Mouse (Mus musculus): ENCODE measurements around the gene Gse1. TPM values are rescaled to one million over a fixed set of nuclear protein-coding genes. Genes with fewer than 3 reads are reported as not detected.

The Gse1 gene
- polyA plus RNA-seq, 1 experiment from 2014 or later = 22.6 TPM

- DNase-seq (ENCODE audit: low spot score) (peak; percentile 59), ATAC-seq (no peak)
- no peak overlapping the region for H3K4me3 ChIP-seq (ENCODE audit: low read depth, low read length)
- WGBS = 29% methylated on average over 6 of the region's 6 CpGs
- H3K27ac ChIP-seq (ENCODE audit: low read depth, low read length) = peak overlapping the region; percentile 68
- H3K9me3 ChIP-seq (replicated peaks; ENCODE audit: control insufficient read depth, low read length) = no peaks in the 10 kb centered on the region
- no peak overlapping the region for H3K4me2 ChIP-seq (ENCODE audit: low read length)
- H3K9ac ChIP-seq (ENCODE audit: low read length) = peak overlapping the region; percentile 2; the same call in 1 of the 2 replicates
- peaks cover 34% of the 10 kb centered on the region for H3K4me1 ChIP-seq (ENCODE audit: control insufficient read depth, insufficient read depth, low read length)
- no peaks in the 10 kb centered on the region for H3K36me3 ChIP-seq (ENCODE audit: control insufficient read depth, insufficient read depth, low read length)
- no peaks in the 10 kb centered on the region for H3K27me3 ChIP-seq (replicated peaks; ENCODE audit: control insufficient read depth, insufficient read depth, low read length)
Measured at GRCm38 (mm10) chr8:120484460-120484859, 256.2 kb downstream of the Gse1 start.

DNA sequence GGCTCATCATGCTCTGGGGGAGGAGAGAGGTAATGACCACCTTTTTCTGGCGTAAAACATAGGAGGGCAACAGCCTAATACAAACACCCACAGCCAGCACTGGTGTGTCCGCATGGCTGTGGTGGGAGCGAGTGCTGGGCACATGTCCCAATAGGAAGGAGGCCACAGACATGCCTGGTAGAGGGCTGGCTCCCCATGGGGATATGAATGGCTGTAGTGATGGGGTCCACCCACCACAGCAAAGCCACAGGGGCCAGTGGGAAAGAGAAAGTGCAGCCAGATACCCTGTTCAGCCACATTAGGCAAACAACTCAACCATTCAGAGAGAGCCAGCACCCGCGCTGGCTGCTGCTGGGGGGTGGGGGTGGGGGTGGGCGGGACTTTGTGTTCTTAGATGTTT lies 256.9 kb downstream of the Gse1 start:
- no peaks in the 10 kb centered on the region for H3K9me3 ChIP-seq (replicated peaks; ENCODE audit: control insufficient read depth, low read length)
- H3K27me3 ChIP-seq (replicated peaks; ENCODE audit: control insufficient read depth, insufficient read depth, low read length) = no peaks in the 10 kb centered on the region
- ATAC-seq (peak; percentile 10; the same call in 1 of the 2 replicates), DNase-seq (ENCODE audit: low spot score) (peak; percentile 69)
- peak overlapping the region; percentile 68; the same call in 1 of the 2 replicates for H3K27ac ChIP-seq (ENCODE audit: low read depth, low read length)
- H3K4me3 ChIP-seq (ENCODE audit: low read depth, low read length) = no peak overlapping the region
- peaks cover 34% of the 10 kb centered on the region for H3K4me1 ChIP-seq (ENCODE audit: control insufficient read depth, insufficient read depth, low read length)
- 0 out of 2 replicates have a peak overlapping the region, but pooled peaks have one; percentile 14 for H3K4me2 ChIP-seq (ENCODE audit: low read length)
- 19% methylated on average over 6 of the region's 6 CpGs for WGBS
- H3K36me3 ChIP-seq (ENCODE audit: control insufficient read depth, insufficient read depth, low read length) = no peaks in the 10 kb centered on the region
- H3K9ac ChIP-seq (ENCODE audit: low read length) = peak overlapping the region; percentile 2; the same call in 1 of the 2 replicates

GRCm38 (mm10) chr8:120485551-120486476 lies 257.6 kb downstream of the Gse1 start:
- Histone ChIP-seq H3K27me3 (replicated peaks; ENCODE audit: control insufficient read depth, insufficient read depth, low read length) (no peaks in the 10 kb centered on the region), H3K4me2 (ENCODE audit: low read length) (peak overlapping the region; percentile 90), H3K4me1 (ENCODE audit: control insufficient read depth, insufficient read depth, low read length) (peaks cover 35% of the 10 kb centered on the region), H3K4me3 (ENCODE audit: low read depth, low read length) (peak overlapping the region; percentile 95), H3K9ac (ENCODE audit: low read length) (peak overlapping the region; percentile 97; the same call in 1 of the 2 replicates), H3K9me3 (replicated peaks; ENCODE audit: control insufficient read depth, low read length) (no peaks in the 10 kb centered on the region), H3K36me3 (ENCODE audit: control insufficient read depth, insufficient read depth, low read length) (no peaks in the 10 kb centered on the region), H3K27ac (ENCODE audit: low read depth, low read length) (peak overlapping the region; percentile 100)
- DNase-seq (ENCODE audit: low spot score) (no peak), ATAC-seq (no peak)
- 14% methylated on average over 21 of the region's 21 CpGs for WGBS

DNA sequence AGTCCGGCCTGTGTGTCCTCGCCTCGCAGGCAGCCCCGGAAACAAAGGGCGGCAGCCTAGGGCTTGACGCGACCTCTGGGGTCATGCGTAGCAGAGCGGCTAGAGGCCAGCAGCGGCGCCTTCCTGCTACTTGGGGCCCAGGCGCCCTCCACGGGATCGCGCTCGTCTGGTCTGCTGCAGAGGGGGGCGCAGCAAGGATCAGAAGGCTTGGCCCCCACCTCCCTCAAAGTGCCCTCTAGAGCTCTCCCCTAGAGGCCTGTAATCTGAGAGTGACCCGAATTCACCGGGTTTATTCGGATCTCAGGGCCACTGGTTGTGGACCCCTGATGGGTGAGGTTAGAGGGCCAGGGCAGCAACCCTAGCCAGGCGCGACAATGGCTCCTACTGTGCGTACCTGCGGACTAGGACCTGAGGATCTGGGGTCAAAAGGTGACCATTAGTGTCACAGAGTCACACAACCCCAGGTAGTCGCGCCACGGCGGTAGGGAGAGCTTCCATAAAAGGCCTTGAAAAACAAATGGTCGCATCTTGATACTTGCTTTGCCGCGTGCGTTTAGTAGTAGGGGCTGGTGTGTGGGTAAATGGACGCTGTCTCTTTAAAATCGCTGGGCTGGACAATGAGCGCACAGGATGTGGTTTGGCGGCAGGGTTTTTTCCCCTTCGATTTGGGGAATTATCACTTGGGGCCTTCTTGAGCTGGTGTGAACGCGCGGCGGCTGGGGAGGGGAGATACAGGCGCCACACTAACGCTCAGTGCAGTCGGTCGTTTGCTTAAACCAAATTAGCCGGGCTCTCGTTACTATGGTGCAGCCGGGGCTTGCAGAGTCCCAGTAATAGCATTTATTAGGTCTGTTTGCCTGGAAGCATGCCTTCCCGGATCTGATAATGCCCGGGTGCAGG lies 258.5 kb downstream of the Gse1 start:
- peaks cover 44% of the 10 kb centered on the region for H3K4me1 ChIP-seq (ENCODE audit: control insufficient read depth, insufficient read depth, low read length)
- H3K27me3 ChIP-seq (replicated peaks; ENCODE audit: control insufficient read depth, insufficient read depth, low read length) = no peaks in the 10 kb centered on the region
- WGBS = 3% methylated on average over 50 of the region's 50 CpGs

DNA sequence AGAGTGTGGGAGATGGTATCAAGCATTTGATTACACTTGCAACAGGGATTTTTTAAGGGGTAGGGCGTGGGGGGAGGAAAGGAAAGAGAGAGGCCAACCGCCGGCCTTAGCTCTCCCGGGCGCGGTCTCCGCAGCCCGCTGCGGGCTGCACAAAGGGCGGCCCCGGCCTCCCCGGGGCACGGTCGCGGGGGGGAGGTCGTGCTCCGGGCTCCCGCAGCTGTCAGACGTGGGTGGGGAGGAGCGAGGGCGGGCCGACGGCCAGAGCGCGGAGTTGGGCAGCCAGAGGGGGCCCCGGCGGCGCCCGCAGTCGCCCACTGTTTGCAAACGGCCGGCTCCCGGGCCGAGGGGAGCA lies 259.1 kb downstream of the Gse1 start:
- DNase-seq (ENCODE audit: low spot score) (no peak), ATAC-seq (no peak; the same call in 1 of the 2 replicates)
- WGBS = under 1% methylated on average over 30 of the region's 34 CpGs
- H3K4me3 ChIP-seq (ENCODE audit: low read depth, low read length) = peak overlapping the region; percentile 95
- no peaks in the 10 kb centered on the region for H3K36me3 ChIP-seq (ENCODE audit: control insufficient read depth, insufficient read depth, low read length)
- H3K4me1 ChIP-seq (ENCODE audit: control insufficient read depth, insufficient read depth, low read length) = peaks cover 50% of the 10 kb centered on the region
- H3K9me3 ChIP-seq (replicated peaks; ENCODE audit: control insufficient read depth, low read length) = no peaks in the 10 kb centered on the region
- H3K27ac ChIP-seq (ENCODE audit: low read depth, low read length) = peak overlapping the region; percentile 100
- peak overlapping the region; percentile 90 for H3K4me2 ChIP-seq (ENCODE audit: low read length)
- H3K9ac ChIP-seq (ENCODE audit: low read length) = peak overlapping the region; percentile 97
- no peaks in the 10 kb centered on the region for H3K27me3 ChIP-seq (replicated peaks; ENCODE audit: control insufficient read depth, insufficient read depth, low read length)

More for the DNA sequence above, 258.5 kb downstream of the Gse1 start:
- Histone ChIP-seq H3K4me2 (ENCODE audit: low read length) (peak overlapping the region; percentile 90), H3K9me3 (replicated peaks; ENCODE audit: control insufficient read depth, low read length) (no peaks in the 10 kb centered on the region), H3K27ac (ENCODE audit: low read depth, low read length) (peak overlapping the region; percentile 100), H3K4me3 (ENCODE audit: low read depth, low read length) (peak overlapping the region; percentile 95), H3K36me3 (ENCODE audit: control insufficient read depth, insufficient read depth, low read length) (no peaks in the 10 kb centered on the region), H3K9ac (ENCODE audit: low read length) (peak overlapping the region; percentile 97)
- ATAC-seq (peak; percentile 24), DNase-seq (ENCODE audit: low spot score) (peak; percentile 88)

DNA sequence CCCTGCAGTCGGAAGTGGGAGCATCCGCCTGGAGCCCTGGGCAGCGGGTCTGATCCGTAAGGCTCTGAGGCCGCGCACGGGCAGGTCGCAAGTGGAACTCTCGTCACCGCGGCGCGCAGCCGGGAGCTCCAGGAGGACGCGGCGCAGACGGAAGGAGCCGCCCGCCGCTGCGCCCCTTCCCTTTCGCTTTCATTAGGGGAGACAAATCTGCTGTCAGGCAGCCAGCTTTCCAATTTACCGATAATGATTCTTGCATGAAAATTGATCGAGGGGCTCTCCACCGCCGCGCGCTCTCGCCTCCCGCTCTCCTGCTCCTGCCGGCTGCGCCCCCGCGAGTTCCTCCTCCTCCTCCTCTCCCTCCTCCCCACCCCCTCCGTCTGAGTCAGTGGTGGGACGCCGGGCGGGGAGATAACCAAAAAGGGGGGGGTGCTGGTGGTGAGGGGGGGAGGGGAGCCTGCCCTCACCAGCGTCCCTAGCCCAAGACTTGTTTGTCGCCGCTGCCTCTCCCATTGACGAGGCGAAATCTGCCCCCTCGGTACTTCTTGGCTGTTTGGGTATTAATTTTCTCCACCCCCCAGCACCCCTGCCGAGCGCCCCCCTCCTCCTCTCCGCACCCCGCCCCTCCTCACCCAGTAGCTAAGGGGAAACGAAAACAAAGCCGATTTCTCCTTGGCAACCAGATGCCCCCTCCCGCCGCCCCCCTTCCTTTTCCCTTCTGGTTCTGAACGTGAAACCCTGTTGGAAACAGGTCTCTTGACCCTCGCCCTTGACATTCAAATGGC lies 259.7 kb downstream of the Gse1 start:
- peak; percentile 60 for ATAC-seq
- H3K9ac ChIP-seq (ENCODE audit: low read length) = peak overlapping the region; percentile 97

GRCm38 (mm10) chr8:120488636-120489131 lies 260.4 kb downstream of the Gse1 start:
- no peaks in the 10 kb centered on the region for H3K27me3 ChIP-seq (replicated peaks; ENCODE audit: control insufficient read depth, insufficient read depth, low read length)
- 0% methylated on average over 25 of the region's 25 CpGs for WGBS
- H3K4me1 ChIP-seq (ENCODE audit: control insufficient read depth, insufficient read depth, low read length) = peaks cover 61% of the 10 kb centered on the region
- DNase-seq (ENCODE audit: low spot score) = no peak
- no peaks in the 10 kb centered on the region for H3K36me3 ChIP-seq (ENCODE audit: control insufficient read depth, insufficient read depth, low read length)
- H3K27ac ChIP-seq (ENCODE audit: low read depth, low read length) = peak overlapping the region; percentile 100
- no peak for ATAC-seq
- H3K4me2 ChIP-seq (ENCODE audit: low read length) = peak overlapping the region; percentile 90
- H3K9ac ChIP-seq (ENCODE audit: low read length) = peak overlapping the region; percentile 97
- no peaks in the 10 kb centered on the region for H3K9me3 ChIP-seq (replicated peaks; ENCODE audit: control insufficient read depth, low read length)
- peak overlapping the region; percentile 95 for H3K4me3 ChIP-seq (ENCODE audit: low read depth, low read length)

More for the DNA sequence above, 259.7 kb downstream of the Gse1 start:
- peak; percentile 95 for DNase-seq (ENCODE audit: low spot score)
- Histone ChIP-seq H3K4me1 (ENCODE audit: control insufficient read depth, insufficient read depth, low read length) (peaks cover 56% of the 10 kb centered on the region), H3K4me2 (ENCODE audit: low read length) (peak overlapping the region; percentile 90), H3K4me3 (ENCODE audit: low read depth, low read length) (peak overlapping the region; percentile 95), H3K36me3 (ENCODE audit: control insufficient read depth, insufficient read depth, low read length) (no peaks in the 10 kb centered on the region), H3K27me3 (replicated peaks; ENCODE audit: control insufficient read depth, insufficient read depth, low read length) (no peaks in the 10 kb centered on the region), H3K9me3 (replicated peaks; ENCODE audit: control insufficient read depth, low read length) (no peaks in the 10 kb centered on the region), H3K27ac (ENCODE audit: low read depth, low read length) (peak overlapping the region; percentile 100)
- under 1% methylated on average over 51 of the region's 55 CpGs for WGBS
